Mouse (Mus musculus) cerebellum, postnatal 10 days (tissue): ENCODE results near the gene Prr5.

Source experiments
- DNase-seq, 2 experiments: peaks; one replicate each; pipeline ENCODE4 v3.0.0; 2021; ENCODE audit warnings: mixed read lengths in 2 of 2

Prr5 gene

DNA sequence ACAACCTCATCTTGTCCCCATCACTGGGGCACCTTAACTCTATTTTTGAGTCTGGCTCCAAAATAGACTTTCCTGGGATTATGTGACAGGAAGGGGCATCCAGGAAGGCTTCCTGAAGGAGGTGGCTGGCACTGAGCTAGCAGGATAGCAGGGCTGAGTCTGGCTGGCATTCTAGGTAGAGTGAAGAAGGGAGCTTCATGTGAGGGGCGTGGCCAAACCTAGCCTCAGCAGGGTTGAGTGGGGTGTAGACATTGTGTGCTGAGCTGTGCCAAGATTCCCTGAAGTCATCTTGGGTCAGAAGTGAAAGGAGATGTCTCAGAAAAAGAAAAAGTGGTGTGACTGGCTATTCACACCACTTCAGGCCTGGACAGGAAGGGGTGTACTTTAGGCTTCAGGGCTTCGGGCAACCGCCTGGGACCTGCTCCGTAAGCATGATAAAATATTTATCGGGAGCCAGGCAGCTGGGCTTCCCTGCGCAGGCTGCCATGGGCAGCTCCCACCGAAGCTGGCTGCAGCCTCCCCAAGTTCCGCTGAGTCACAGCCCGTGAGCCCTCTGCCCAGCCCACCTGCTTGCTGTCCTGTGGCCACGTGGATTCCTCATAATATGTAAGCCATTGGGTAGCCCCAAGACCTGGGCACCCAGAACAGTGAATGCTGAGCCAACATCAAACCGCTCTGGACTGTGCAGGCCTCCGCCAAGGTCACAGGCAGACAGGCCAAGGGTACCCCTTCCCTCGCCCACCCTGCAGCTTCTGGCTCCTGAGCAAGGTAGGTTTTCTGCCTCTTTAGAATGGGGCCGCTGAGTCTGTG lies at the start of gene Prr5:
Prr5 (plus strand) TSS at position 683 of the 810 bp plus-strand sequence.
- DNase-seq: peak; percentile 58 to 59

DNA sequence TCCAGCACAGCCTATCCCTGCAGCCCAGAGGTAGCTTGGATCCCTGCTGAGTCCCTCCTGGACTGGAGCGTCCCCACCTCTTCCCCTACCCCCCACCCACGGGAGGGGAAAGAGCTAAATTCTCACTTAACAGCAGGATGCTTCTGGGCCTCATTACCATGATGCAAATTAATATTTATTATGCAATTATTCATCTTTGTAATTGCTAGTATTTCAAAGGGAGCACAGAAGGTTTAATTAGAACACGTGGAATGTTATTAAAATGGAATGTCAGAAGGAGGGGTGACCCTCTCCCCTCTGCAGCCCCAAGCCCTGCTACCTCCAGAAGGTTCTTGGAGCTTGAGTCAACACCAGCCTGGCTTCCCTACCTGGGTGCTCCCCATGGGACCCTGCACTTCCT lies 49.4 kb upstream of the Prr5 start:
- DNase-seq: peak in 1 of 2 experiments; percentile 10

DNA sequence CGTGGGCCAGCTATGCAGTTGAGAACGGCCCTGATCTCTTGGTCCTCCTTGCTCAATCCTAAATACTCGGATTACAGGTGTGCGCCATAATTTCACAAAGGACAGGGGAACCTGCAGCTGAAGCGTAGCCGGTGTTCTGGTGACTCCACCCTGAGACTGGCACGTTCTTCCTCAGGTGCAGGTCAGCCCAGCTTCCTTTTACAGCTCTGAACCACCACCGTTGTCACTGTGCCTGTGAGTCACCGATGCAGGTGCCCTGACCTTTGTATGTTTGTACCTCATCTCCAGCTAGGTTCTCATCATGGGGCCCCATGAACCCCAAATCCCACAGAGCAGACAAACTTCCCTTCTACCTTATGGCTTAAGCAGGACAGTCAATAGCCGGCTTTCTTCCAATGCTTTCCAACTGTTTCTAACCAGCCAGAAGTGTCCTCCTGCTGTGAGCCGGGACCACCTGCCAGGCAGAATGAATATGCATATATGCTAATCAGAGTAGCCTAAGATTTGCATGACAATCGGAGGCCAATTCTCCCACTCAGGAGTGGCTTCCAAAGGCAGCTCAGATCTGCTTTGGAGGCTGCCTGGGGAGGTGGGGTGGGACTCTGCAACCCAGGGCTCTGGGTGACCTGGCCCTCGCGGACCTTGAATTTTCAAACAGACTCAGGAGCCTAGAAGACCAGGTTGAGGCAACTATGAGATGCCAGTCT lies 47.5 kb upstream of the Prr5 start:
- peak; percentile 66 to 82 for DNase-seq

DNA sequence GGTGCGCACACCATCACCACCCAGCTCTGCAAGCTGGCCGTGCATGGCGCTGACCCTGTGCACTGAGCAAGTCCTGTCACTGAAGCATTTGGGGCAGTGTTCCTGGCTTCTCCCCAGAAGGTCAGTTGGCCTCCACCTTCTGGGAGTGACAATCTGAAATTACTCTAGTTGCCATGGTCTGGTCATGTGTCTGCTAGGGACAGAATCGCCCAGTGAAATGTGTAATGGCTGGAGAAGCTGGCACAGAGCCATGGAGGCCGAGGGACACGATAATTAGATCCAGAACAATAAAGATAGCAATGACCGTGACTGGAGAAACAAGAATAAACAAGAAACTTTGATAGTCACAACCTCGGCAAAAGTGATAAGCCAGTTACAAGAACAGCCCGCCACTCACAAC lies 44.5 kb upstream of the Prr5 start:
- DNase-seq: peak; percentile 71 to 75

DNA sequence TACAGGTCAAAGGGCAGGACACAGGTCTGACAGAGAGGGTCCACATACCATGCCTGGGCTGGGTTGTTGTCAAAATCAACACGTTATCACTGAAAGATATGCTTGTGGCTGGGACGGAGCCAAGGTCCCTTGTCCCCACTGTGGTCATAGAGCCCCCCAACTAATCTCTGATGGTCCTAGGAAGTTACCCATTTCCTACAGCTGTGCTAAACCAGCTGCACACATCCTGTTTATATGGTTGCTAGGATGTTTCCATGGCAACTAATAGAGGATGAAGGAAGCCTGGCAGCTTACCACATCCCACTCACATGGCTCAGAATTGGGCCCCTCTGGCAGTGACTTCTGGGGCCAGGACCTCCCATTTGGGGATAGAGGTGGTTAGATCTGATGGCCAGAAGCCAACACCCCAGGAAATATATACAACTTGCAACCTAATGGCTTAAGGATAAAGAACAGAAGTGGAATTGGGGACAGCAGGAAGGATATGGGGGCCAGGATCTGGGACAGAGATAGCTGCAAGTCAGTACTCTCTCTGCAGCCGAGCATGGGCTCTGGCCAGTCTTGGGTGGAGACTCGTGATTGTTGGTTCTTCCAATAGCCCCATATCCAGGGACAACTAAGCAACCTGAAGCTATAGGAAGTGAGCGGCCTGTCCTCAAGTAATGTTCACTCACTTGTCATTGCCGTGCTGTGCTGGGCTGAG lies 43.6 kb upstream of the Prr5 start:
- DNase-seq: peak in 1 of 2 experiments; percentile 34

DNA sequence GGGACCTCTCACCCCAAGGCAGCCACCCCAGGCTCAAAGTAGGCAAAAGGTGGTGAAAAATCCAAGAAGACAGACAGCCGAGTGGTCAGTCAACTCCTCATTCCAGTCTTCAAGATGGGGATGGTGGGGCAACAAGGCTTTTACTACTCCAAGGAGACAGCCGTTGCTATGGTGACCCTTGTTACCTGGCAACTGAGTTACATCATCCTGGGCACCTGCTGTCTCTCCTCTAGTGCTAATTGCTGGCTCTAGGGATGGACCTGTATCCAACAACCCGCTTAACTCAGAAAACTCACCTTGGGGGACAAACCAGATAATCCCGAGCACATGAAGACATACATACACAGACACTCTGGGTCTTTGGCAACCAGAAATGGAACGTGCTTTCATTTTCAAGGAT lies 42.1 kb upstream of the Prr5 start:
- peak; percentile 75 to 76 for DNase-seq

DNA sequence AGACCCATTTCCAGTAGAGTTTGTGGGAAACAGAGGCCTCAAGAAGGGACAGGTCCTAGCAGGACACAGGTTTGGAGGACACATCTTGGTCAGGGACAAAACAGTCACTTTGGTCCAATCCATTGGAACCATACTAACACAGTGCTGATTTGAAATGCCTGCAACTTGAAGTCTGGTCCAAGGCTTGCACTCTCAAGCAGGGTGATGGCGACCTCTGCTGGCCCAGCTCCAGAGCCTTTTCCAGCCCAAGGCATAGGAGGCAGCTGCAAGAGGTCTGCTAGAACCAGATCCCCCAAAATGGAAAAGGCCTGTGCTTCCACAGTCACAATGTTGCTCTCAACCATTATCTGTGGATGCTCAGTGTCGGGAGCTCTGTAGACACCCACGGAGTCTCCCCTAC lies 39.7 kb upstream of the Prr5 start:
- peak; percentile 91 to 92 for DNase-seq

DNA sequence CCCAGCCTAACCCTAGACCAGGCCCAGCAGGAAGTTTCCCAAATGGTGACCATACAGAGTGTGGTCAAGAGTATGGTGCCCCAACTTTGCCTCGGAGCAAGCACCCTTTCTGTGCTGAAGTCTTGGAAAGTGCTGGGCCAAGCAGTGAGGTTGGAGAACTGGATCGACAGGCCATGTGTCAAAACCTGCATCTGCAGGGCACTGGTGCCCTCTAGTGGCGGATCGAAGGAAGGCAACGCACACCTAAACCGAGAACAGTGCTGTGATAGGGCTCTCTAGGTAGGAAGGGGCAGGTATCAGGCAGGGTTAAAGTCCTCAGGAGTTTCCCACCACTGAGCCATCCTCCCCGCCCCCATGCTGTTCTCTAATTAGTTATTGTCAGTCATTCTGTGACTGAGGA lies 37.9 kb upstream of the Prr5 start:
- DNase-seq: peak; percentile 91 to 93

DNA sequence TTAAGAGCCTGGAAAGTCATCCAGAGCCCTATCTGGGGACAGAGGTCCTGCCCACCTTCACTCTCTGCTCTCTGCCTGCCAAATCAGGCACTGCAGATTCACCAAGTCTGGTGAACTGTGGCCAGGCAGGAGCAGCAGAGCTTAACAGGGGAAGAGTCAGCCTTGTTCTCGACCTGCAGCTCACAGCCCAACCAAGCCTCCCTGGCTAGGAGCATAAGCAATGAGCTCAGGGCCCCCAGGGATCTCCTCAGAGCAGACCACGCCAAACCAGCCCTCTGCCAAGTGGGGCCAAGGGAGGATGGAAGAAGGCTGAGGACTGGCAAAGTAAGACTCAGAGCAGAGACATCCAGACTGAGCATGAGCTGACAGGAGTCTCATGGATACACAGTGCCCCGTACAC lies 35.1 kb upstream of the Prr5 start:
- DNase-seq: peak; percentile 49 to 67

DNA sequence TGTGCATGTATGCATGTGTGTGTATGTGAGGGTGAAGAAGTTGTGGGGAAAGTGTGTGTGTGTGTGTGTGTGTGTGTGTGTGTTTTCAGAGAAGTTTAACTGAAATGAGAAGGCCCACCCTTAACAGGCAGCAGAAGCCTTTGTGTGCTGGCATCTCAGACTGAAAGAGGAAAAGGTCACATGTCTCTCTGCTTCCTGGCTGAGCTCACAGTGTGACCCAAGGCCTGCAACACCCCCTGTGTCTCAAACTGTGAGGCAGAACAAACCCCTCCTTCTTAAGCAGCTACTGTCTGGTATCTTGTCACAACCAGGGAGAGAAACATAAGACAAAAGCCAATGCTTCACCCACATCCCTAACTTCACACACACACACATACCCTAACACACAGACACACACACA lies 31.0 kb upstream of the Prr5 start:
- DNase-seq: no peak

DNA sequence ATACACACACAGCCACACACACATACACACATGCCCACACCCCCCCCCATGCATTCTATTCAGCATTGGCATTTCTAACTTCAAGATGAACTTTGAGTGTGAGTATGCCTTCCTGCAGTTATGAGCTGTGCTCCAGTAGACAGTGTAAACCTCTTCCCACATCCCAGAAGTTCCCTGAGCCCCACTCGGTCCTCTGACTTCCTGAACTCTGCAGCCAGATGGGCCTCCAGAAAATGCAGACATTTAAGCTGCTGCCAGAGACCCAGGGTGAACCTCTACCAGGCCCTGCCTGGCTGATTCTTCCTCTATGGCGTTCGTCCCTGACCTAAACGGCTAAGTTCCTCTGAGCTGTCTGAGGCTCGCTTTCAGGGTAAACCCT lies 30.4 kb upstream of the Prr5 start:
- no peak for DNase-seq

DNA sequence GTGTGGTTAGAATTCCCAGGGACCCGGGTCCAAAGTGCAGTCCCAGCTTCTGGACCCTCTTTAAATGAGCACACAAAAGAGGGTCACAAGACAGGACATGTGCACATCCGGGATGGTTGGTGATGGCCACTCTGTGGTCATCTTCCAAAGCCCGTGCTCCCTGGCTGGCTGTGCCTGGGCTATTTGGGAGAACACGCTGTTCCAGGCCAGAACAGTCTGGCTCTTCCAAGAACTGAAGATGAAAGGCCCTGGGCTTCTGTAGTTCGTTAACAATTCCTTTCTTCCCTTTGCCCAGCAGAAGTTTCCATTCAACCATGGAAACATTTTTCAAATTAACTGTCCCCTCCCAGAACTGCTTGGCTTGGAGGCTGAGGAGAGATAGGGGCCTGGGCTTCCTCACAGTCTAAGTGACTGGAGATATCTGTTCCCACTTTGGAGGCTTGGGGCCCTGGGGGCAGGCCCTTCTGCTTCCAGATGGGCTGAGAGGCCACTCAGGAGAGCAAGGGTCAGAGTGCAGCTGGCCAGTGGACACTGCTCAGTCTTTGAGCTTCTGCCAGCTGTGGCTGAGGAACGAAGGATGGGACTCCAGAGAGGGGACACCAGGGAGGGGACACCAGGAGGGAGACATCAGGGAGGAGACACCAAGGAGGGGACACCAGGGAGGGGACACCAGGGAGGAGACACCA lies 29.8 kb upstream of the Prr5 start:
- peak in 1 of 2 experiments; percentile 11 for DNase-seq

DNA sequence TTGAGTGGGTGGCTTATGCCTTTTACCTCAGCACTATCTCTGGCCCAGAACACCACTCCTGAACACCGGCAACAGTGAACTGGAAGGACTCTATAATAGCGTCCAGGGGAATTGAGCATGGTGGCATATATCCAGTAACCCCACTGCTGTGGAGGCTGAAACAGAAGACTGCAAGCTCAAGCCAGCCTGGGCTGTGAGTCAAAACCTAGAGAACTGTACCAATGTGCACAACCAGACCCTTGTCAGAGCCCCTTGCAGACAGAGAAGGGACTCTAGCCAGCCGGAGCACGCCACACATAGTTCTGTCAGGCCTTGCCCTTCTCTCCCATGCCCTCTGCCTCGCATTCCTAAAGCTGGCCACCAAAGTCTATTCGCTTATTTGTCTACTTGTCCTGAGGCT lies 28.7 kb upstream of the Prr5 start:
- DNase-seq: peak; percentile 67 to 87

DNA sequence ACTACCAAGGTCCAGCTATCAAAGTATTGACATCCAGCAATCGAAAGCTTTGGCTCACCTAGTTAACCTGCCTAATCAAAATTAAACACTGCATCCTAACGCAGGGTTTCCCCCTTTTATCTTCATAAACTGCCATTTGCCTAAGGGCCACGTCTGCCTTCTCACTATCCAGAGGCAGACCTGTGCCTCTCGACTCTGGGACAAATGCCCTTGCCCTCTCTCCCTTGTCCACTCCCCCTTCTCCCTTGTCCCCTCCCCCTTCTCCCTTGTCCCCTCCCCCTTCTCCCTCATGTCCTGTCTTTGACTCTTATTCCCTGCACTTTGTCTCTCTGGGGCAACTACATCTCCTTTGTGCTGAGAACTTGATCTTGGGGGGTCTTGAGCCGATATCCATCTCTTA lies 28.3 kb upstream of the Prr5 start:
- DNase-seq: no peak

DNA sequence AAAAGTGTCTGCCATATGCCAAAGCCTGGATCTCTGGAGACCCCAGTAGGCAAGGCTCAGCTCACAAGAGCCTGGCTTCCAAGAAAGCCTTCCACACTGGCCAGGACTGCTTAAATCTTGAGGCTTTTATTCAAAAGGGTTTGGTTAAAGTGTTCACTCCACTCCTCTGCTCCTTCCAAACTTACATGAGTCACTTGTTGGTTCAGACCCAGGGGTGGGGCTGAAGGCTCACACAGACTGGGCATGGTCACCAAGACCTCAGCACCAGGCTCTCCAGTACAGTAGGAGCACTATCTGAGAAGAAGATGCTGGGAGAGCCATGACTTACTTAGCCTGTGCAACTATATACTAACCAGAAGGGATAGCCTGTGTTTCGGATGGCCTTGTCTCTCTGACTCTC lies 27.5 kb upstream of the Prr5 start:
- no peak for DNase-seq

DNA sequence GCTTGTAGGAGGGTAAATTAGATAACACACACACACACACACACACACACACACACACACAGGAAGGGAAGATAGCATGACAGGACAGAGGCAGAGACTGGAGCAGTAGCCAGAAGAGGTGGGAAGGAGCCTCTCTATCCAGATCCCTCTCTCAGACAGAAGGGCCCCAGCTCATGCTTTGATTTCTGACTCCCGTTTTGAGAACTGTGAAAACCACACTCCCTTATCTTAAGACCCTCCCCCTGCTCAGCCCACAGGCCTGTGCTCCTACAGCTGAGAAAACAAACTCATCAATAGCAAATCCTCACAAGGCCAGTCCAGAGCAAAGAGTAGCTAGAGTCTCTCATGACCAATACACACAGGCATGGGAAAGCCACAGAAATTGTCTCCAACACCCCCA lies 26.2 kb upstream of the Prr5 start:
- no peak for DNase-seq

DNA sequence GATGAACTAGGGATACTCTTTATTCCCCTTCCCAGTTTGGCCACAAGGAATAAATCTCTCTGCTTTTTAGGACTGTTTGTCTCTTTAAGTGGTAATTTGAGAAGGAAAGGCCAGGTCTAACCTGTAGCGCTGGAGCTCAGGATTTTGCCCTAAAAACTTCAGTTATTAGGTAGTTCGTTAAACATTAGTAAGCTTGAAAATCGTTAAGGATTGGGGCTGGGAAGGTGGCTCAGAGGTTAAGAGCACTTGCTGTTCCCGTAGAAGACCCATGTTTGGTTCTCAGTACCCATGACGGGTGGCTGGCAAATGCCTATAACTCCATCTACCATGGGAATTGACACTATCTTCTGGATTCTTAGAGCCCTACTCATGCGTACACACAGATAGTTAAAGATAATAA lies 17.9 kb upstream of the Prr5 start:
- no peak for DNase-seq

DNA sequence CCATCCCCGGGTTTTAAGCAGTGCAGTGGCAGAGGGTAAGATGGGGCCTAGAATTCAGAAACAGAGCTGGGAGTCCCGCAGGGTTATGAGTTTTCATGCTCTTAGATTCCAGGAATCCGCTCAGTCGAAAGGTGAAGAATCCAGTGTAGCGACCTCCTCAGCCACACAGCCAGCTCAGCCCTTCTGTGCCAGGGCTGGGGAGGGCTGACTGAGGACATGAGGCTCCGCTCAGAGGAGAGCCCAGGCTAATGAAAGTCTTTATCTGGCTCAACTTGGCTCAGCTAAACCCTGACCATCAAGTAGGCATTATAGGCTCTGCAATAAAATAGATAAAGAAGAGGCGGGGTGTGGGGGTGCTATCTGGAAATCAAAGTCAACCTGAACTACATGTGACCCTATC lies 16.3 kb upstream of the Prr5 start:
- peak in 1 of 2 experiments; percentile 7 for DNase-seq

DNA sequence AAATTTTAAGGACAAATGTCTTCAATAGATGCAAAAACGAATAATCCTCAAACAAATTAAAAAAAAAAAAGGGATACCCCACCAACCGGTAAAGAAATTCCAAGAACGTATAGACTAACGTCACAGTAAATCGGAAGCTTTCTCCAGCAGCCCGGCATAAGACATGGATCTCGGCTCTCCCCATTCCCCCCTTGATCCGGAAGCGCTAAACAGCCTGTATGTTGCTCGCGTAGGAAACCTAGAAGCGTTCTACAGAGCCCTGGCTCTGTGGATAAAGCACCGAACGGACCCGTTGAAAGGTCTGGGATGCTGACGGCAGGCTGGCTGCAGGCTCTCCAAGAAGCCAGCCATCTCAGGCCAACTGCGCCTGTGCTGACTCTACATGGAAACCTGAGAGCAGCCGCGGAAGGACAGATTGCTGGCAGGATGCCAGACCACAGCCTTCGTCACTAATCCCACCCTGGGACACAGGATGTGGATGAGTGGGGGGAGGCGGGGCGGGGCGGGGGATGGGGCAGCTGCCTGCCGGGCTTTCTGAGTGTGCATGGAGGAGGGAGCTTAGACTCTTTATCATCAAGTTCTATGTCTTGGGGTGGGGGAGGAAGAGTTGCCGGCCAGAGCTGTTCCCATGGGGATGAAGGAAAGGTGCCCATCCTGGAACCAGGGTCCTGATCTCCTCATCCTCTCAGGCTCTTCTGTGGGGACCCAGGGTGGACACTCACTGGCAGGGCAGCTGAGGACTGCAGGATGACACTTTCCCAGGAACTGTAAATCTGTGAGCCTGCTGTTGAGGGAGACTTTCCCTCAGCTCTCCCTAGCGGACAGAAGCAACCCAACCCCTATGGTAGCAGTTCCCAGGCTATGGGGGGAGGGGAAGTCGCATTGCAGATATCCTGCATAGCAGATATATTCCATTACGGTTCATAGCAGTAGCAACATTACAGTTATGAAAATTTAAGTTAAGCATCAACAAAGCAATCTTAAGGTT lies 15.1 kb upstream of the Prr5 start:
- DNase-seq: peak; percentile 92 to 95

DNA sequence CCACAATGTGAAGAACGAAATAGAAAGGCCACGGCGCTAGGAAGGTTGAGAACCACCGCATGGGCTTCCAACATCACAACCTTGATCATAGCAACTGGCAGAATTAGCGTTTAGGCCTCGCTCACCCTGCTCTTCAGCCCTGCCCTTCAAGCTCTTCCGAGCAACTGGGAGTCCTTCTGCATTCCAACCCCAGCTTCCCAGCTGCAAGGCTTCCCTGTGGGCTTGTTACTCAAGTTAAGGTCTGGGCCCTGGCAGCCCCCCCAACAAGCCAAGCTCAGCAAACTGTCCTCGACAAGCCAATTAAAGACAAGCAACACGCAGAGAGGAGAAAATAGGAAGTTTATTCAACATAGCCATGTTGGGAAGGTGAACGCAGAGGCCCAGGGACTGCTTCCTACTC lies 14.4 kb upstream of the Prr5 start:
- DNase-seq: peak; percentile 8 to 9

DNA sequence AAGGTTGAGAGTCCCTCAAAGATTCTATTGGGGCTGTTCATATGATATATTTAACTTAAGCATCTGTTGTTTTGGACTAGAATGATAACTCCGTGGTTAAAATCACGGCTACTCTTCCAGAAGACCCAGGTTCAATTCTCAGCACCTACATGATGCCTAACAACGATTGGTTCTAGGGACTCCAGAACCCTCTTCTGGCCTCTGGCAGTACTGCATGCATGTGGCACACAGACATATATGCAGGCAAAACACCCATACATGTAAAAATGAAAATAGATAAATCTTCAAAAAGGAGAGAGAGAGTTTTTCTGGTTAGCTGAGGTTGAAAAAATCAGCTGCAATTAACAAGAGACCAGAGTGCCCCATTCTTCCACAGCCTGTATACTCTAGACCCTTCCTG lies 12.7 kb upstream of the Prr5 start:
- DNase-seq: peak; percentile 18 to 27
